Mouse (Mus musculus) CH12.LX (cell line): ENCODE data around the gene Adamts20. TPM values are rescaled to one million over a fixed set of nuclear protein-coding genes. Genes with fewer than 3 reads are reported as not detected.
"Not testable (repeated sequence)": the region's sequence is repeated elsewhere in the genome, so short reads cannot be mapped to it uniquely, and the experiment has no call there.

Experiments used
- DNase-seq: peaks from one replicate; pipeline ENCODE4 v3.0.0-alpha.2; 2013; ENCODE audit errors: extremely low read depth
- H3K27ac ChIP-seq: 2 replicates; pipeline ENCODE4 v1.5.1; 2012; ENCODE audit warnings: low read depth, mild to moderate bottlenecking, control low read depth, moderate library complexity; ENCODE audit not compliant: insufficient read depth
- H3K27me3 ChIP-seq: replicated peaks from 2 replicates; pipeline ENCODE3; 2012; ENCODE audit warnings: inconsistent platforms
- H3K36me3 ChIP-seq, 2 experiments: replicated peaks in 1 of 2; 2 replicates each; pipeline versions ENCODE3 to v1.6.1; 2012; ENCODE audit warnings: inconsistent platforms in 1 of 2, low read length in 1 of 2, mild to moderate bottlenecking in 1 of 2, mixed read lengths in 1 of 2, moderate library complexity in 1 of 2; ENCODE audit not compliant: control insufficient read depth in 1 of 2, insufficient read depth in 1 of 2
- H3K4me1 ChIP-seq, 2 experiments: 2 replicates each; pipeline ENCODE4 v1.6.1; 2012; ENCODE audit warnings: inconsistent platforms in 1 of 2, moderate library complexity in 1 of 2; ENCODE audit not compliant: insufficient read depth in 2 of 2, control insufficient read depth in 1 of 2
- H3K4me2 ChIP-seq: 2 replicates; pipeline ENCODE4 v1.6.1; 2012; ENCODE audit warnings: low read depth, mild to moderate bottlenecking, control low read depth; ENCODE audit not compliant: poor library complexity, insufficient read depth, severe bottlenecking
- H3K4me3 ChIP-seq, 3 experiments: fragments of 150-350 bp in 1 of 3; sonication (generic) in 1 of 3; replicated peaks in 1 of 3; 2 replicates each; pipeline versions ENCODE3 to v1.5.1; 2011 to 2012; ENCODE audit warnings: low read depth in 2 of 3, low read length in 2 of 3, mild to moderate bottlenecking in 2 of 3, moderate library complexity in 2 of 3, control low read depth in 1 of 3, improper control_type of control experiment in 1 of 3, inconsistent platforms in 1 of 3, mixed read lengths in 1 of 3; ENCODE audit not compliant: poor library complexity in 1 of 3
- H3K79me2 ChIP-seq: replicated peaks from 2 replicates; pipeline ENCODE4 v1.6.1; 2012; ENCODE audit warnings: mild to moderate bottlenecking, moderate library complexity; ENCODE audit not compliant: control insufficient read depth, poor library complexity, insufficient read depth, severe bottlenecking; ENCODE audit errors: extremely low read depth
- H3K9ac ChIP-seq: 2 replicates; pipeline ENCODE4 v1.6.1; 2012; ENCODE audit warnings: low read depth, mild to moderate bottlenecking, control low read depth, moderate library complexity; ENCODE audit not compliant: insufficient read depth
- H3K9me3 ChIP-seq: replicated peaks from 2 replicates; pipeline ENCODE3; 2012; ENCODE audit warnings: low read length, inconsistent platforms, mixed read lengths
- BHLHE40 ChIP-seq: IDR thresholded peaks from 2 replicates; pipeline ENCODE4 v1.6.1; 2011; ENCODE audit warnings: mild to moderate bottlenecking, low read depth, low read length, improper control_type of control experiment
- CHD2 ChIP-seq: IDR thresholded peaks from 2 replicates; pipeline ENCODE4 v1.6.1; 2011; ENCODE audit warnings: low read length, improper control_type of control experiment
- CTCF ChIP-seq, 2 experiments: IDR thresholded peaks in 1 of 2; conservative IDR thresholded peaks in 1 of 2; 2 replicates each; pipeline ENCODE4 v1.5.1; 2011 to 2012; ENCODE audit warnings: low read depth in 2 of 2, low read length in 2 of 2, improper control_type of control experiment in 1 of 2, inconsistent platforms in 1 of 2, mild to moderate bottlenecking in 1 of 2, moderate library complexity in 1 of 2
- ELF1 ChIP-seq: IDR thresholded peaks from 2 replicates; pipeline ENCODE4 v1.6.1; 2014; ENCODE audit warnings: low read depth, mild to moderate bottlenecking, inconsistent platforms, low read length, improper control_type of control experiment
- EP300 ChIP-seq: IDR thresholded peaks from 2 replicates; pipeline ENCODE4 v1.6.1; 2011; ENCODE audit warnings: low read length, improper control_type of control experiment
- GABPA ChIP-seq: IDR thresholded peaks from 2 replicates; pipeline ENCODE4 v1.6.1; 2012; ENCODE audit warnings: low read depth, low read length, improper control_type of control experiment, inconsistent platforms; ENCODE audit not compliant: insufficient replicate concordance
- JUN ChIP-seq: IDR thresholded peaks from 2 replicates; pipeline ENCODE4 v1.6.1; 2011; ENCODE audit warnings: low read depth, mild to moderate bottlenecking, low read length, improper control_type of control experiment, moderate library complexity; ENCODE audit not compliant: insufficient read depth
- JUND ChIP-seq: conservative IDR thresholded peaks from 2 replicates; pipeline ENCODE4 v1.6.1; 2011; ENCODE audit warnings: low read depth, low read length, improper control_type of control experiment
- MAFK ChIP-seq: IDR thresholded peaks from 2 replicates; pipeline ENCODE4 v1.6.1; 2011; ENCODE audit warnings: low read length, improper control_type of control experiment; ENCODE audit not compliant: insufficient replicate concordance
- MAX ChIP-seq: IDR thresholded peaks from 2 replicates; pipeline ENCODE4 v1.6.1; 2011; ENCODE audit warnings: low read length, improper control_type of control experiment
- MXI1 ChIP-seq: IDR thresholded peaks from 2 replicates; pipeline ENCODE4 v1.6.1; 2011; ENCODE audit warnings: mild to moderate bottlenecking, low read depth, low read length, improper control_type of control experiment
- MYC ChIP-seq: IDR thresholded peaks from 2 replicates; pipeline ENCODE4 v1.6.1; 2011; ENCODE audit warnings: low read depth, mild to moderate bottlenecking, improper control_type of control experiment, low read length
- NELFE ChIP-seq: IDR thresholded peaks from 2 replicates; pipeline ENCODE4 v1.6.1; 2011; ENCODE audit warnings: low read depth, low read length, improper control_type of control experiment
- POLR2A ChIP-seq: IDR thresholded peaks from 2 replicates; pipeline ENCODE4 v1.6.1; 2011; ENCODE audit warnings: low read depth, mild to moderate bottlenecking, improper control_type of control experiment, low read length
- POLR2AphosphoS2 ChIP-seq: IDR thresholded peaks from 2 replicates; pipeline ENCODE4 v1.6.1; 2011; ENCODE audit warnings: low read depth, low read length, improper control_type of control experiment
- SMC3 ChIP-seq: IDR thresholded peaks from 2 replicates; pipeline ENCODE4 v1.6.1; 2011; ENCODE audit warnings: low read depth, low read length, improper control_type of control experiment
- TBP ChIP-seq: conservative IDR thresholded peaks from 2 replicates; pipeline ENCODE4 v1.6.1; 2011; ENCODE audit warnings: low read depth, low read length, improper control_type of control experiment
- UBTF ChIP-seq: IDR thresholded peaks from 2 replicates; pipeline ENCODE4 v1.6.1; 2012; ENCODE audit warnings: low read depth, mild to moderate bottlenecking, inconsistent platforms, low read length, improper control_type of control experiment, moderate library complexity
- USF1 ChIP-seq: IDR thresholded peaks from 2 replicates; pipeline ENCODE4 v1.6.1; 2014; ENCODE audit warnings: low read depth, mild to moderate bottlenecking, inconsistent platforms, low read length, improper control_type of control experiment
- ZKSCAN1 ChIP-seq: IDR thresholded peaks from 2 replicates; pipeline ENCODE4 v1.6.1; 2012; ENCODE audit warnings: low read depth, inconsistent platforms, low read length, improper control_type of control experiment, borderline replicate concordance
- ZMIZ1 ChIP-seq: IDR thresholded peaks from 2 replicates; pipeline ENCODE4 v1.6.1; 2012; ENCODE audit warnings: low read depth, mild to moderate bottlenecking, inconsistent platforms, low read length, improper control_type of control experiment
- dilution Hi-C: fragments of 300-500 bp; cut with MboI; formaldehyde crosslinking; loops from 2 replicates; pipeline ENCODE4 v1.14.3; 2020; ENCODE audit warnings: low sequenced_read_pairs; ENCODE audit not compliant: extremely low pct_unique_long_range_greater_than_20kb, extremely low pct_ligation_motif_present
- in situ Hi-C: fragments of 300-500 bp; cut with MboI; formaldehyde crosslinking; loops from 3 replicates; pipeline ENCODE4 v1.14.3; 2019; ENCODE audit warnings: low sequenced_read_pairs, low pct_ligation_motif_present, low pct_unique_long_range_greater_than_20kb, mixed read lengths
- polyA plus RNA-seq: library from polyadenylated mRNA; unstranded; fragments of >175 nt; gene quantifications from 2 replicates; pipeline ENCODE4 v1.2.1, GENCODE M21; 2012; ENCODE audit warnings: low read depth; ENCODE audit not compliant: insufficient read length
- total RNA-seq, 2 experiments: library from RNA; depleted of rRNA; stranded (reverse); fragments of 300-350 nt in 1 of 2; fragments of >200 nt in 1 of 2; gene quantifications; 2 replicates each; pipeline ENCODE4 v1.2.3; 2012 to 2014

The Adamts20 gene
- total and polyA plus RNA-seq, 3 experiments, result 0.37 to 1.5 (median 0.68) TPM

DNA sequence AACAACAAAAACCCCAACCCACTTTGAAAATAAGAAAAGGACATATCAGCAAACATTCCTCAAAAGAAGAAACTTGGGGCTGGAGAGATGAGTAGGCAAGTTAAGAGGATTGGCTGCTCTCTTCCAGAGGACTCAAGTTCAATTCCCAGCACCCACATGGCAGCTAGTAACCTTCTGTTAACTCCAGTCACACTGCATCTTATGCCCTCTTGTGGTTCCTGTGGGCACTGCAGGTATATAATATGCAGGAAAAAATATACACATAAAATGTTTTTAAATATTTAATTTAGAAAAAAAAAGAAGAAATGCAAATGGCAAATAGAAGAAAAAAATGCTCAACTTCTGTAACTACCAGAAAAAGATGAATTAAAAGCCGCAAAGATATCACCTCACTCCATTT, 29.2 kb upstream of the Adamts20 start:
- in situ Hi-C loops, result no loop called here
- dilution Hi-C loops, result no loop called here

DNA sequence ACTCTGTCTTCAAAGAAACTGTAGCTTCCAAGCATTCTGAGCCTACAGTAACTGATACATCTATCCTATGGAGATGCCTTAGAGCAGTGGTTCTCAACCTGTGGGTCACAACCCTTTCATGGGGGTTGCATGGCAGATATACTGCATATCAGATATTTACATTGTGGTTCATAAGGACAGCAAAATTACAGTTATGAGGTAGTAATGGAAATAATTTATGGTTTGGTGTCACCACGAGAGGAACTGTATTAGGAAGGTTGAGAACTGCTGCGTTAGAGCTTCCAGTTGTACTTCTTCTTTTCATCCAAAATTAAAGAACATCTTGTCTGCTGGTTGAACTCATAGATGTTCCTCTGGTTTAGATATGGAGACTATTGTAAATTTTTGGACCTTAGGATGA, 24.2 kb upstream of the Adamts20 start:
- Histone ChIP-seq H3K4me1 (no peaks in the 10 kb centered on the region), H3K27ac (no peak overlapping the region), H3K4me3 (no peak overlapping the region), H3K27me3 (no peaks in the 10 kb centered on the region), H3K9ac (no peak overlapping the region), H3K79me2 (no peaks in the 10 kb centered on the region), H3K4me2 (no peak overlapping the region), H3K9me3 (peaks cover 5% of the 10 kb centered on the region), H3K36me3 (no peaks in the 10 kb centered on the region)
- no peak for DNase-seq
- TF ChIP-seq POLR2A, result no peak
- no peak for TF ChIP-seq ELF1
- no peak for TF ChIP-seq GABPA
- no peak for TF ChIP-seq NELFE
- no peak for TF ChIP-seq POLR2AphosphoS2
- TF ChIP-seq MAFK, result no peak
- TF ChIP-seq USF1, result no peak
- TF ChIP-seq TBP, result no peak
- TF ChIP-seq SMC3, result no peak
- no peak for TF ChIP-seq JUND
- no peak for TF ChIP-seq BHLHE40
- no peak for TF ChIP-seq MXI1
- TF ChIP-seq EP300, result no peak
- TF ChIP-seq MYC, result no peak
- no peak for TF ChIP-seq JUN
- no peak for TF ChIP-seq MAX
- no peak for TF ChIP-seq ZKSCAN1
- no peak for TF ChIP-seq ZMIZ1
- TF ChIP-seq UBTF, result no peak
- TF ChIP-seq CHD2, result no peak
- in situ Hi-C loops, result no loop called here
- dilution Hi-C loops, result no loop called here

More for the DNA sequence above, 29.2 kb upstream of the Adamts20 start:
- Histone ChIP-seq H3K9ac (no peak overlapping the region), H3K4me1 (no peaks in the 10 kb centered on the region), H3K9me3 (peaks cover 5% of the 10 kb centered on the region), H3K36me3 (no peaks in the 10 kb centered on the region), H3K4me3 (no peak overlapping the region), H3K27me3 (no peaks in the 10 kb centered on the region), H3K27ac (no peak overlapping the region)
- no peak for DNase-seq
- no peak for TF ChIP-seq ELF1
- no peak for TF ChIP-seq BHLHE40
- peak; percentile 14 to 30; a peak in 1 of 4 replicates for TF ChIP-seq CTCF (conservative IDR thresholded peaks at IDR 0.05 in 1 of 2, IDR thresholded peaks at IDR 0.05 in 1 of 2; ENCODE audit: low read depth in 2 of 2, low read length in 2 of 2)
- TF ChIP-seq, all 38 proteins: peak for 1
- Histone ChIP-seq H3K79me2 (no peaks in the 10 kb centered on the region), H3K4me2 (no peak overlapping the region)

DNA sequence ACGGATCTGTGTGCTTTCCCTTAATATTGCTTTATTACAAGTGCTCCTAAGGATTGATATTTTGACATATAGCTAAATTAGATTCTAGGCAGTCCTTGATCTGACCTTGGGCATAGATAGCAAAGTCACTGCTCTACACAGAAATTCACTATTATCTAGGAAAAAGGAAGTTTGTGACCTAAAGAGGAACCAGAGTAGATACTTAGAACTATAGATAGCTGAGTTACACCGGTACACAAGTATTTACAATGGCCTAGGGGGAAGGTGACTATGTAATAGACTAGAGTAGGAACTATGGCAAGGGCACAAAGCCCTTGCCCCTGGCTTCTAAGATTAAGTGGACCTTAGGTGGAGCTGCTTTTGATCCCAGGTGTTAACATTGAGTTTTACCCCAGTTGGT, 22.8 kb upstream of the Adamts20 start:
- H3K9ac ChIP-seq, H3K4me3 ChIP-seq, DNase-seq, H3K79me2 ChIP-seq, H3K27ac ChIP-seq, H3K36me3 ChIP-seq, H3K27me3 ChIP-seq, H3K4me2 ChIP-seq, H3K9me3 ChIP-seq, in situ Hi-C loops, H3K4me1 ChIP-seq, dilution Hi-C loops: not testable (repeated sequence)
